Mouse (Mus musculus) embryonic fibroblast, embryonic 13.5 days (primary cell): Measurements from ENCODE around the gene Usp47.

Experiments
- CTCF ChIP-seq: IDR thresholded peaks from 2 replicates; pipeline ENCODE4 v1.5.1; 2011; ENCODE audit warnings: mild to moderate bottlenecking, control low read depth, low read length, moderate library complexity, borderline replicate concordance; ENCODE audit not compliant: insufficient read depth
- POLR2A ChIP-seq: IDR thresholded peaks from 2 replicates; pipeline ENCODE4 v1.6.1; 2011; ENCODE audit warnings: low read depth, mild to moderate bottlenecking, control low read depth, low read length, moderate library complexity

DNA sequence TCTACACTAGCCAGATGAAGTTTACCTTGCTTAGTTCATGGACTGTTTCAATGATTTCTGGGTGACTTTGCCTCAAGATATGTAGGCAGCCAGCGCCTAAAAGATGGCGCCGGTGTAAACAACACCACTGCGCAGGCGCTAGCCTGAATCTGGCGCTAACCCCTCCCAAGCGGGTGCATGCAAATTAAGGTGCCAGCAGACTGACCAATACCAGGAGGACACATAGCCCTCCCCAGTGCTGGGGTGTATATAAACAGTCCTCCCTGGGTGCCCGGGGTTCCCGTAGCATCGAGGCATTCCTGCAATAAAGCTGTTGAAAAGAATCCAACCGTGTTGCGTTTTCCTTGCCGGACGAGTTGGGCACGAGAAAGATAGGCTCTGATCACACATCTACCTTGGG is 41.0 kb upstream of the Usp47 start:
- TF ChIP-seq POLR2A (no peak), CTCF (no peak)
